Mouse (Mus musculus) frontal cortex, adult (tissue): ENCODE results near the gene Ankrd27.

ENCODE experiments used
- ATAC-seq: cut with Nextera tagmentation; 2 replicates; pipeline ENCODE4 v1.9.2; 2017; ENCODE audit warnings: mild to moderate bottlenecking, moderate library complexity, mixed read lengths; ENCODE audit not compliant: low TSS enrichment

The Ankrd27 gene

DNA sequence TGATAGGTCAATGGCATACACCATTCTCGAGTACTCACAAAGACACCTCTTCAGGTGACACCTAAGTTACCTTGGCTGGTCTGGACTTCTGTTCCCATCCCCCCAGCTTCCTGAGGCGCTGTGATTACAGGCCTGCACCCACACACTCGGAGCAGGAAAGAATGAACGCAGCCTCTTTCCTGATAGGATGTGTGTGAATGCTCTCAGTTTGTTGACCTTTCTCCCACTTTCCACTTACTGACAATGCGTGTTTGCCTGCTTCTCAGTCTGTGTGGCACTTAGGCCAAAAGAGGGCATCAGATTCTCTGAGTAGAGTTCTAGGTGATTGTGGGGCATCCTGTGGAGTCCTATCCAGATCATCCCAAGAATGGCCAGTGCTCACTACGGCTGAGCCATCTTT lies 54.0 kb downstream of the Ankrd27 start:
- no peak for ATAC-seq

DNA sequence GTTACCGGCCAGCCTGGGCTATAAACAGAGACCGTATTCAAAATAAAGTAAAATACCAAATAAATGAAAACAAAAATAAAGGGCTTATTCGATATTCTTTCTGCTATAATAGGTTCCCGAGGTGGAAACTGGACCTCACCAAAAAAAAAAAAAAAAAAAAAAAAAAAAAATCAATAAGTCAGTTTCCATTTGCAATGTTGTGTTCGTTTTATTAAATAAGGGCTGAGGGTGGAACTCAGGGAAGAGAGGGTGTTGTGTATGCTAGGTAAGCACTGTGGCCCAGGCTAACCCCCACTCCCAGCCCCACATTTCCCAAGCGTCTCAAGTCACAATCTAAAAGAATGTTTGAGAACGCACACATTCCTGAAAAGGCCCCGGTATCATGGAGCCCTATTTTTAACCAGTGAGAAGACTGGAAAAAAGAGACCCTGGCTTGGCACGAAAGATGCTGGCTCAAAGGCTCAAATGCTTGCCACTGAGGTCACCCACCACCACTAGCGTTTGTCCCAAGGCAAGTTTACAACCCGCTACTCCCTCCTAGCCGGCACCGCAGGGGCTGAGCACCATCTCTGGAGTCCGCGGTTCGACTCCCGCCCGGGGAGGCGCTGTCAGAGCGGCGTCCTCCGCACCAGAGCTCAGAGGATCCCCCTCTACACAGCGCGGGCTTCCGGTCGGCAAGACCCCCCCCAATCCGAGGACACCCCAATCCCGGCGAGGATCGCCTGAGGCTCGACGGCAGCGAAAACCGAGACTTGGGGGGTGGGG lies 60.5 kb downstream of the Ankrd27 start:
- no peak for ATAC-seq

DNA sequence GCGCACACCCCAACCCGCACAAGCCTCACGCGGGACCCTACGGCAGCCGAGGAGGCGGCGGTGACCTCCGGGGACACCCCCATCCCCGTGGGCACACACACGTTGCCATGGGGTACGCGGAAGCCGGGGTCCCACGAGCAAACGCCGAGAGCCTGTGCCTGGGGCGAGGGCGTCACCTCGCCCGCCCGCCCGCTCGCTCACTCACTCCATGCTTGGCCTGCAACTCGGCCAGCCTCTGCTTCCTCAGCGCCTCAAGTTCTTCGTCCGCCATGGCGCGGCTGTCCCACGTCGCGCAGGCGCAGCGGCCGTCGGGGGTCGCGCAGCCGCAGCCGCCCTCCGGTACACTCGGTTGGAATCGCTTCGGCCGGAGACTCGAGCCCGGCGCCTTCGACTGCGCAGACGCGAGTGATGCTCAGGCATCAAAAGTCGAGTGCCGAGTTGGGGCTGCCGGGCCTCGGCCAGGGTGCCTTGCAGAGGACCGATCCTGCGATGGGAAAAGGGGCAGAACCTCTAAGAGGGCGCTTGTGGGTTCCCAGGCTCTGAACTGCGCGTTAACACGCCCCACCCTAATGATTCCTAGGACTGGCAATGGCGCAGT lies 61.2 kb downstream of the Ankrd27 start, which contains the start of gene Pdcd5:
TSS of gene Pdcd5 (minus strand) at position 421 of the 598 bp plus-strand sequence.
- peak; percentile 87 for ATAC-seq

DNA sequence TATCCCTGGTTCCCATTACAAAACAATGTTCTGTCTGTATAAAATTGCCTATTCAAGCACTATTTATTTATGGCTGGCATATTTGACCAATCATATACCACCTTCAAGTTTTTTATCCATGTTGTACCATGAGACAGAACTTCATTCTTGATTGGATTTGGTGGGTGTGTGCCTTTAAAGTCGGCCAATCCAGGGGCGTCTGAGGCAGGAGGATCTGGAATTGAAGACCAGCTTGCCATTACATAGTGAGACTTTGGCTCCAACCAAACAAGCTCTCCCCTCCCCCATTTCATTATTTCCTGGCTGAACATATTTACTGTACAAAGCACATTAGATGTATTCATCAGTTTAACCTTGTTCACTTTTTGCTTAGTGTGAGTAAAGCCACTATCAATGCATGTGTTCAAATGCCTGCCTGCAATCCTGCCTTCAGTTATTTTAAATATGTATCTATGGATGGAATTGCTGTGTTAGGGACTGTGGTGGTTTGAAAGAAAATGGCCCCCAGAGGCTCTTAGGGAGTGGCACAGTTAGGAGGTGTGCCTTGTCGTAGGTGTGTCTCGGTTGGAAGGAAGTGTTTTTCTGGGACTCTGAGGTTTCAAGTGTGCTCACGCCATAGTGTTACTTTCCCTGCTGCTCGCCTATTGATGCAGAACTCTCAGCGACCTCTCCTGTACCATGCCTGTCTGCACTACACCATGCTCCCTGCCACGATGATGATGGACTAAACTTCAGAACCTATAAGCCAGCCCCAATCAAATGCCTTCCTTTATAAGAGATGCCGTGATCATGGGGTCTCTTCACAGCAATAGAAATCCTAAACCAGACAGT lies 62.4 kb downstream of the Ankrd27 start:
- ATAC-seq = no peak

DNA sequence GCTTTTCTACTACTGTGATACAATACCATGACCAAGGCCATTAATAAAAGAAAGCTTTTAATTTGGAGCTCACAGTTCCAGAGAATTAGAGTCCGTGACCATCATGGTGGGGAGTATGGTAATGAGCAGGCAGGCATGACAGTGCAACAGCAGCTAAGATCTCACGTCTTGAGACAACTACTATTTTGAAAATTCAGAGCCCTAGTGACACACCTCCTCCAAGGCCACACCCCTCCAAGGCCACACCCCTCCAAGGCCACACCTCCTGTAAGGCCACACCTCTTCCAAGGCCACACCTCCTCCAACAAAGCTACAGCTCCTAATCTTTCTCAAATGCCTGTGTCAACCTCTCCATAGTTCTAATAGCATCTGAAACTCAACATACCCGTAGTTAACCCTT lies 63.0 kb downstream of the Ankrd27 start:
- ATAC-seq = no peak

DNA sequence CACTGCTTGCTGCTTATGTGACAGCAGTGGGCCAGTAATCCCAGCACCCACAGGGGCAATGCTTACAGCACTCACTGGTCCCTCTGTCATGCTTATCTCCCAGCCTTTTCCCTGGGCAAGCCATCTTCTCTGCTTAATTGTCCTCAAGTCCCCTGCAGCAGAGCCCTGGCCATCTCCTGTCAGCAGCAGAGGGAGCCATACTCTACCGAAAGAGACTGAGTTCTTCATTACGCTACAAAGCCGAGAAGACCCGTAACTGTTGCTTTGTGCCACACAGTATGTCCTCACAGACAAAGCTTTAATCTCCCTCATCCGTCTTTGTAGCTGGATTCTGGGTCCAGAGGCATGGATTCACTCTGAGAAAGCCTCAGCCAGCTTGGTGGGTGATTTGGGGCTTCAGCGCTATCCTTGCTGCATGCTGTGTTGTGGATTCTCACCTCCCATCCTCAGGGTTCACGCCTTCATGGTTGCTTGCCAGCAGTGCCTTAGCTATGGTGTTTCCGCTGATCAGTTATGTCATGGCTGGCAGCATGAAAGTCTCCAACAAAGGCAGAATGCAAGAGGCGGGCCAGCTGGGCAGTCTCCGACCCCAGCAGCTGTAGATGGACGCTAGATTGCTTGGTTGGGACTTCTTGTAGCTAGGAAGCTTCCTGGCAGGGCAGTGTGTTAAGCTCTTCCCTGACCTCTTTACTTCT lies 64.8 kb downstream of the Ankrd27 start:
- 0 out of 2 replicates have a peak, but pooled peaks have one; percentile 42 for ATAC-seq

DNA sequence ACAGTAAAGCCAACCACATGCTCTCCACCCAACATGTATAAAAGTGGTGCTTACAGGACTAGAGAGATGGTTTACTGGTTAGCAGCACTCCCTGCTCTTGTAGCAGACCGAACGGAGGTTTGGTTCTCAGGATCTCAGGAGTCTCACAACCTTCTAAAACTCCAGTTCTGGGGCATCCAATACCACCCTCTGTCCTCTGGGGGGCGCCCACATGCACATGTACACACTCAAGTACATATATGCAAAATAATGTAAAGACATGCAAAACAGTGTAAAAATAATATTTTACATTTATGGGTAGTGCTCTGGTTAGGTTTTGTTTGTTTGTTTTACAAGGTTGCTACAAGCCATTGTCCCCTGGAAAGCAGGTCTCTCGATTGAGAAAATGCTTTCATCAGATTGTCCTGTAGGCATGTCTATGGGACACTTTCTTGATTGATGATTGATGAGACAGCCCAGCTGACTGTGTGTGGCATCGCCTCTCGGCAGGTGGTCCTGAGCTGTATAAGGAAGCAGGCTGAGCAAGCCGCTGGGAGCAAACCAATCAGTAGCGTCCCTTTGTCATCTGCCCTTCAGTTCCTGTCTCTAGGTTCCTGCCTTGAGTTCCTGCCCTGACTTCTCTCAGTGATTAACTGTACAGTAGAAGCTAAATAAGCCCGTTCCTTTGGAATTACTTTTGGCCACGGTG lies 65.7 kb downstream of the Ankrd27 start:
- ATAC-seq = no peak

DNA sequence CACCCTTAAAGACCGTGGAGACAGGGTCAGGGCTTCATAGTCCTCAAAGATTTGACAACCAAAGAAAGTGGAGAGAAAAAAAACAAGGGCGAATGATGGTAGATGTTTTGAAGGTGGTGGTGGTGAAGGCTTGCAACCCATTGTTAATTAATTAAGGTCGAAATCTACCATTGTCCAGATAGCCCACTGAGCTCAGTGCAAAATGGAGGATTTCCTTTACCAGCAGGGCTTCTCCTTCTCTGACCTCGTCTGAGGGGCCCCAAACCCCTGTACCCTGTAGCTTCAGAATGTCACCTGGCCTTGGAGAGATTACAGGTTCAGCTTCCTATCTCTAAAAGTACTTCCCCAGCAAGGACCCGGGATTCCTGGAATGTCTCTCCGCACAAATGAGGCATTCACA lies 71.8 kb downstream of the Ankrd27 start:
- no peak for ATAC-seq

DNA sequence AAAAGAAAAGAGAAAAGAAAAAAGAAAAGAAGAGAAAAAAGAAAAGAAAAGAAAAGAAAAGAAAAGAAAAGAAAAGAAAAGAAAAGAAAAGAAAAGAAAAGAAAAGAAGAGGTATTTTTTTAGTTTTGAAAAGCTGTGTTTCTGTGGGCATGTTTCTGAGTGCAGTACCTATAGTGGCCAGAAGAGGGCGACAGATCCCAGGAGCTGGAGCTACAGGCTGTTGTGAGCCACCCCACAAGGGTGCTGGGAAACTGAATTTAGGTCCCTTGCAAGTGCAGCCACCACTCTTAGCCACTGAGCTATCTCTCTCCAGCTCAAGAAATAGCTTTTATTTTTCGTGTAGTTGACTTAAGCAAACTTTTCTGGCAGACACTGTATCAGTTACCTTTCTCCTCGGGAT lies 73.1 kb downstream of the Ankrd27 start:
- ATAC-seq = no peak

DNA sequence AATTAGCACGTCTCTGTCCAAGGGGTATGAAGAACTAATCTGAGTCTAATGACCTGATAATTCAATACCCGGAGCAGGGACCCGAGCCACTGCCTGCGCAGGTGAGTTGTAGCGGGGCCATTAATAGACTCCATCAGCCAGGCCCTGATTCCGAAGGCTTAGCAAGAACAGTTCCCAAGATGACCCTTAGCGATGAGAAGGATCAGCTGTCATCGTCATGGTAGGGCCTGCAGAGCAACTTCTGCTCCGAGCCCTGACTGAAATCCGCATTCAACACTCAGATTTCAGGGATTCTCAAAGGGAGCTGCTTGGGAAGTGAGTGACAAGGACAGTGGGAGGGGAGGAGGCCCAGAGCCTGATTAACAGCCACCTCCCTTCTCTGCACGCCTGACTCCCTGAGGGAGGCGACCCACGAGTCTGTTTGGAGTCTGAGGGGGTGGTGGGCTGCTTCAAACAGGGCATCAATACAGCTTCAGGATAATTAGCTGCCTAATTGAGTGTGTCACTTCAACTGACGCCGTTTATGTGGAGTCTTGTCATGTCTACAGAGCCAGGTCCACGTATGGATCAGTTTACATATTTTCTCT lies 77.8 kb downstream of the Ankrd27 start:
- ATAC-seq = no peak

DNA sequence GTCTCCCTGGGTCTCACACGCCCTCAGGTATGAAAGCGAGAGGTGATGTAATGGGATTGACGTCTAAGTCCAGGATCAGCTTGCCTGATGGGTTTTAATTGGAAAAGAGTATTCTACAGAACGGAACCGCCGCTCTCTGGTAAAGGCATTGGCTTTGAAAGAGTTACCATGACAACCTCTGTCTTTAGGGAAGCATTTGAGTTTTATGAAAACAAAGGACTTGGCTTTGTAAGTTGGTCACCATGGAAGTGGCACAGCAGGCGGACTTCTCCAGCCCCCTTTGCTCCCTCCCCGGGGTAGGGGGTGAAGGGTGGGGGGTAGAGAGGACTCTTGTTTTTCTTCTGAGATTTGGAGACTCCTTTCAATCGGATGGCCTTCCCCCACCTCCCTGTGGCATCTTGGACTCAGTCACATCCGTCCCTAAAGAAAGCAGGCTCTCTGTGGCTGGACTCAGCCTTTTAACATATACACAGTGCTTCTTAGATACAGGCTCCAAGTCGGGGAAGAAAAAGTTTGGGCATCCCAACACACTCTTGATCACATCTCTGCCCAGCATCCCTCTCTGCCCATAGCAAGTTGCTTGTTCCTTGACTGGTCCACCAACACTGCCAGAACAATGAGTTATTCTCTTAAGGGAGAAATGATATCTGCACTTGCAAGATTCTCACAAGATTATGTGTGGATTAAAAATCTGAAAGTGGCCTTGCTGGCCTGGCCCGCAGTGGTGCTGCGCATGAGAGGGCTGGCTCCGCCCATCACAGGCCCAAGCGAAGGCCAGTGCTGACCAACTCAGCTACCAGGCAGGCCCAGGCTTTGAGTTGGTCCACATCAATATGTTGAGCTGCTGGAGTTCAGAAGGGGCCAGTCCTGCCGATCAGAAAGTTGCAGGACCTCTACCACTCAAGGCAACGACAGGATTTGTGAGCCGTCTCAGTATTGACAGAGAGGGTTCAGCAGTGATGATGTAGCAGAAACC lies 82.3 kb downstream of the Ankrd27 start:
- ATAC-seq = peak; percentile 13; the same call in 1 of the 2 replicates

DNA sequence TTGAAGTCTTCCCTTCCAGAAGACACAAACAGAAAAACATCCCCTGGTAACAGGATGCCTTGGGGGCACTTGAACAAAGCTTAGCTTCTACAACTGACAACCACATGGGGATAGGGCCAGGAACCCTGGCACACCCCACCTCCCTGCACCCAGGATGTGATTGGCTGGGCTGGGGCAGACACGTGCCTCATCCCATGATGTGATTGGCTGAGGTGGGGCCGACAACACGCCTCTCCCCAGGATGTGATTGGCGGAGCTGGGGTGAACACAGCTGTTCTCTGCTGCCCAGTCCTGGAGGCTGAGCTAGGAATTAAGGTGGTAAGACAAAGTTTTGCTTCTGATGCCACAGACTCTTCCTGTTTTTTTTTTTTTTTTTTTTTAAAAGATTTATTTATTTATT lies 92.9 kb downstream of the Ankrd27 start:
- ATAC-seq = no peak

DNA sequence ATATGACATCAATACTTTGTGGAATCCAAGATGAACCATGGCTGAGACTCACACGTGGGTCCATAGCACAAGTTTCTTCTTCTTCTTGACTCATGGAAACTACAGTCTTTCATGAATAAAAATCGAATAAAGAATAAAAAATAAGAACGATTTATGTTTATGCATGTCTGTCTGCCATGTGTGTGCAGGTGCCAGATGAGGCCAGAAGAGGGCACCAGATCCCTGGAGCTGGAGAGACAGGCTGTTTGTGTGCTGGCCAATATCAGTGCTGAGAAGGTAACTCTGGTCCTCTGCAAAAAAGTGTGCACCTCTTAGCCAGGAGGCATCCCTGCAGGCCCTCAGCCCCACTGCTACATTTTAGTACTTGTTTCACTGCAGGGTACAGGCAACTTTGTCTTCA lies 95.5 kb downstream of the Ankrd27 start:
- ATAC-seq = no peak

DNA sequence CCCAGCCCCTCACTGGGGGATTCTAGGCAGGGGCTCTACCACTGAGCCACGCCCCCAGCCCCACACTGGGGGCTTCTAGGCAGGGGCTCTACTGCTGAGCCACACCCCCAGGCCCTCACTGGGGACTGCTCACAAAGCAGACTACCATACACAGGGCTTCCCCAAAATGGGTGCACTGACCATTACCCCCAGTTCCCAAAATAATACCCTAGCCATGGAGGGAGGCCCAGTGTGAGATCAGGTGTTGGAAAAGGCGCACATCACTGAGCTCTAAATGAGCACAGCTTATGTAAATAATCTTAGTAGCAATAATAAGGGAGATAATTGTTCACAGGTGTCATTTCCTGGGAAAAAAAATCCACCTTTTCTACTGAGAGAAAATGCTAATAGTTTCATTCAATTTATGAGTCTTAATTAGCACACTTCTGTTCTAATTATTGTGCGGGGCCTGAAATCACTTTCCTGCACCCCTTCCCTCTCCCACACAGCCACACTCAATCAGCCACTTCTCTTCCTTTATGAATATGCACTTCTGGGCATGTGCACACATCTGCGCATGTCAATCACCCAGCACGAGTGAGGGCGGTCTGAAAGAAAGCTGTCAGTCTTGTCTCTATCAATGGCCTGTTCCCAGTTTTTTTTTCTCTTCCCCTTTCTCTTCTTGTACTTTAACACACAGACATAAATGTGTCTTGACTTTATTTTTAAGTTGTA lies 97.5 kb downstream of the Ankrd27 start:
- ATAC-seq = no peak

DNA sequence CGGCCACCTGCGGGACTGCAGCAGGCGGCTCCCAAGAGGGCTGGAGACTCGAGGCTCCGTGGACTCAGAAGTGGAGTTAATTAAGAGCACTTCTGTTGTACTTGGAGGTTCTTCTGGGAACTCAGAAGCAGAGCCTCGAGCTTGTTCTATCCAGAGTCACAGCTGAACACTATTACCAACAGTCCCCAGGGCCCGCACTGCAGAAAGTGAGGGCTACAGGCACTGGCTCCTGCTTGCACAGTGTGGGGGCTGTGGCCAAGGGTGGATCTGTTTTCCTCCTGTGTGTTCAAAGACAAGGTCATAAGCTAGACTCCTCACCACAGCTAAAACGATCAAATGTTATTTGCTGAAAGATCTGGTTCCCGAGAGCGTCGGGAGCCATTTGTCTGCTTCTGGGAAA lies 100.2 kb downstream of the Ankrd27 start:
- no peak for ATAC-seq

DNA sequence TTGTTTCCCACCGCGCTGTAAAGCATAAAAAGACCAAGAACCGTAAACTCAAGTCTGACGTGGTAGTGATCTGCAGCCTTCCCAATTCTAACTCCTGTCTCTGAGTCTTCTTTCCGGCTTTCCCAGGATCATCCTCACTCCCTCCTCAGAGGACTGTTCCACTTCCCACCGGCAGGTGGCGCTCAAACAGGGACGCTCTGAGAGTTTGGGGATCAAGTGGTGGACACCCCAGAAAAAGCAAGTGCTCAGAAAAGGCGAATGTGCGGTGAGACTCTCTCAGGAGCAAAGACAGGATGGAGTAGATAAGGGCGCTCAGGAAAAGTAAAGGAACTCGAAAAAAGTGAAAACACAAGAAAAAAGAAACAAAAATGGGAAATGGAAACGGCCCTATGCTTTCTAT lies 100.7 kb downstream of the Ankrd27 start:
- ATAC-seq = peak; percentile 84

DNA sequence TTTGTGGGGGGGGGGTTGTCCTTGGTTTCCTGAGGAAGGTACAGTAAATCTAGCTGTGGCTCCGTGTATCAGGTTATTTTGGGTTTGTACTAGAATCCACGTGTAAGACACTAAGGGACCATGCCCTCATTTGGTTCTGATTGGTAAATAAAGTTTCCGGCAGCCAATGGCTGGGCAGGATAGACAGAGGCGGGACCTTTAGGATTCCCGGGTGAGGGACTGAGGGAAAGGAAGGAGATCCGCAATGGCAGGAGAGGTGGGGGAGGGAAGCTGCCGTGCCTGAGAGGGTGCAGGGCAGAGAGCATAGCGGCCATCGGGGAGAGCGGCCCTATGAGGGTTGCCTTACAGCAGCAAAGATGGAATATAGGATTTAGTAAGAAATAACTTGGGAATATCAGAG lies 101.2 kb downstream of the Ankrd27 start:
- ATAC-seq = 0 out of 2 replicates have a peak, but pooled peaks have one; percentile 42

DNA sequence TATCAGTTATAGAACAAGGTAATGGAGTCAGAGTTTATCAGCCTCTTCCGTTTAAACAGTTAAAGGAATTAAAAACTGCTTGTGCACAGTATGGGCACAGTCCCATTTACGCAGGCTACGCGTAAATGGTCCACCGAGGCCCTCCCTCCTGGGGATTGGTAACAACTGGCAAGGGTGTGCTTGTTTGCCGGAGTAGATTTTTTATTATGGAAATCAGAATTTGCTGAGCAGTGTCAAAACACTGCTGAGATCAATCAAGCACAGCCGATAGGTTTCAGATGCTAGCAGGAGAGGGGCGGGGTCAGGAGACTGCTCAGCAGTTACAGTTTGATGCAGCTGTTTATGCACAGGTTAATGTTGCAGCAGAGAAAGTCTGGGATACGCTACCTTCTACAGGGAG lies 102.2 kb downstream of the Ankrd27 start:
- ATAC-seq = no peak
